Mouse (Mus musculus) MEL (cell line): ENCODE data around the gene Gm45208. TPM values are rescaled to one million over a fixed set of nuclear protein-coding genes. Genes with fewer than 3 reads are reported as not detected.

Source experiments
- DNase-seq: peaks from one replicate; pipeline ENCODE4 v3.0.0; 2011; ENCODE audit warnings: low read depth, low spot score
- H3K27ac ChIP-seq: 2 replicates; pipeline ENCODE4 v1.5.1; 2012; ENCODE audit warnings: low read depth, mild to moderate bottlenecking, control low read depth, low read length, moderate library complexity; ENCODE audit not compliant: control insufficient read depth
- H3K27me3 ChIP-seq, 2 experiments: fragments of 150-350 bp in 1 of 2; sonication (generic) in 1 of 2; 2 replicates each; pipeline ENCODE4 v1.6.1; 2012; ENCODE audit warnings: low read length in 2 of 2, mild to moderate bottlenecking in 2 of 2, improper control_type of control experiment in 1 of 2, moderate library complexity in 1 of 2; ENCODE audit not compliant: insufficient read depth in 2 of 2, control insufficient read depth in 1 of 2
- H3K36me3 ChIP-seq, 2 experiments: 2 replicates each; pipeline ENCODE4 v1.6.1; 2012 to 2014; ENCODE audit warnings: low read length in 2 of 2, improper control_type of control experiment in 1 of 2, inconsistent platforms in 1 of 2, mild to moderate bottlenecking in 1 of 2; ENCODE audit not compliant: insufficient read depth in 2 of 2, control insufficient read depth in 1 of 2
- H3K4me1 ChIP-seq, 2 experiments: fragments of 150-350 bp in 1 of 2; sonication (generic) in 1 of 2; 2 replicates each; pipeline ENCODE4 v1.6.1; 2012; ENCODE audit warnings: low read length in 2 of 2, improper control_type of control experiment in 1 of 2, mild to moderate bottlenecking in 1 of 2; ENCODE audit not compliant: insufficient read depth in 2 of 2, control insufficient read depth in 1 of 2
- H3K4me3 ChIP-seq, 2 experiments: fragments of 150-350 bp in 1 of 2; sonication (generic) in 1 of 2; 2 replicates each; pipeline ENCODE4 v1.5.1; 2012; ENCODE audit warnings: low read depth in 2 of 2, low read length in 2 of 2, mild to moderate bottlenecking in 2 of 2, moderate library complexity in 2 of 2, control low read depth in 1 of 2, improper control_type of control experiment in 1 of 2; ENCODE audit not compliant: control insufficient read depth in 1 of 2, insufficient read depth in 1 of 2
- H3K79me2 ChIP-seq: 2 replicates; pipeline ENCODE4 v1.6.1; 2012; ENCODE audit warnings: mild to moderate bottlenecking, low read length, moderate library complexity; ENCODE audit not compliant: control insufficient read depth, poor library complexity, insufficient read depth
- H3K9ac ChIP-seq: 2 replicates; pipeline ENCODE4 v1.6.1; 2012; ENCODE audit warnings: low read depth, mild to moderate bottlenecking, control low read depth, low read length, moderate library complexity; ENCODE audit not compliant: control insufficient read depth, poor library complexity, severe bottlenecking
- H3K9me3 ChIP-seq: fragments of 150-350 bp; sonication (generic); replicated peaks from 2 replicates; pipeline ENCODE4 v1.6.1; 2012; ENCODE audit warnings: mild to moderate bottlenecking, low read length, improper control_type of control experiment, moderate library complexity; ENCODE audit not compliant: insufficient read depth
- BHLHE40 ChIP-seq: IDR thresholded peaks from 2 replicates; pipeline ENCODE4 v1.6.1; 2012; ENCODE audit warnings: low read depth, mild to moderate bottlenecking, inconsistent platforms, low read length, improper control_type of control experiment, borderline replicate concordance
- CHD1 ChIP-seq: IDR thresholded peaks from 2 replicates; pipeline ENCODE4 v1.6.1; 2012; ENCODE audit warnings: low read depth, mild to moderate bottlenecking, inconsistent platforms, low read length, improper control_type of control experiment
- CHD2 ChIP-seq: IDR thresholded peaks from 2 replicates; pipeline ENCODE4 v1.6.1; 2011; ENCODE audit warnings: low read length, improper control_type of control experiment
- CTCF ChIP-seq, 3 experiments: IDR thresholded peaks in 2 of 3; conservative IDR thresholded peaks in 1 of 3; 2 replicates each; pipeline ENCODE4 v1.5.1; 2011 to 2012; ENCODE audit warnings: low read length in 3 of 3, low read depth in 2 of 3, mild to moderate bottlenecking in 2 of 3, improper control_type of control experiment in 1 of 3, inconsistent platforms in 1 of 3, mixed read lengths in 1 of 3, moderate library complexity in 1 of 3; ENCODE audit not compliant: control insufficient read depth in 1 of 3, insufficient read depth in 1 of 3, poor library complexity in 1 of 3, severe bottlenecking in 1 of 3
- E2F4 ChIP-seq: IDR thresholded peaks from 2 replicates; pipeline ENCODE4 v1.6.1; 2011; ENCODE audit warnings: low read depth, low read length, improper control_type of control experiment, borderline replicate concordance
- ELF1 ChIP-seq: IDR thresholded peaks from 2 replicates; pipeline ENCODE4 v1.6.1; 2014; ENCODE audit warnings: low read depth, mild to moderate bottlenecking, inconsistent platforms, low read length, improper control_type of control experiment, moderate library complexity
- EP300 ChIP-seq, 2 experiments: IDR thresholded peaks; 2 replicates each; pipeline ENCODE4 v1.6.1; 2011; ENCODE audit warnings: improper control_type of control experiment in 2 of 2, low read length in 2 of 2, low read depth in 1 of 2, mild to moderate bottlenecking in 1 of 2
- GABPA ChIP-seq: IDR thresholded peaks from 2 replicates; pipeline ENCODE4 v1.6.1; 2012; ENCODE audit warnings: low read depth, mild to moderate bottlenecking, inconsistent platforms, low read length, improper control_type of control experiment, moderate library complexity
- GATA1 ChIP-seq: IDR thresholded peaks from 2 replicates; pipeline ENCODE4 v1.6.1; 2011; ENCODE audit warnings: low read depth, low read length, improper control_type of control experiment
- HCFC1 ChIP-seq: IDR thresholded peaks from 2 replicates; pipeline ENCODE4 v1.6.1; 2012; ENCODE audit warnings: low read depth, mild to moderate bottlenecking, inconsistent platforms, low read length, improper control_type of control experiment, moderate library complexity
- KAT2A ChIP-seq: conservative IDR thresholded peaks from 2 replicates; pipeline ENCODE4 v1.6.1; 2012; ENCODE audit warnings: low read depth, low read length, improper control_type of control experiment, inconsistent platforms
- MEF2A ChIP-seq: IDR thresholded peaks from 2 replicates; pipeline ENCODE4 v1.6.1; 2014; ENCODE audit warnings: low read depth, mild to moderate bottlenecking, inconsistent platforms, low read length, improper control_type of control experiment; ENCODE audit not compliant: poor library complexity, insufficient replicate concordance, severe bottlenecking; ENCODE audit errors: extremely low read depth
- MYB ChIP-seq: IDR thresholded peaks from 2 replicates; pipeline ENCODE4 v1.6.1; 2011; ENCODE audit warnings: mild to moderate bottlenecking, low read depth, low read length, improper control_type of control experiment
- NELFE ChIP-seq: IDR thresholded peaks from 2 replicates; pipeline ENCODE4 v1.6.1; 2011; ENCODE audit warnings: low read depth, low read length, improper control_type of control experiment
- NRF1 ChIP-seq: IDR thresholded peaks from 2 replicates; pipeline ENCODE4 v1.6.1; 2014; ENCODE audit warnings: low read depth, mild to moderate bottlenecking, inconsistent platforms, low read length, improper control_type of control experiment, moderate library complexity; ENCODE audit not compliant: poor library complexity, insufficient read depth, severe bottlenecking
- POLR2AphosphoS5 ChIP-seq: IDR thresholded peaks from 2 replicates; pipeline ENCODE4 v1.6.1; 2012; ENCODE audit warnings: low read depth, borderline replicate concordance, mild to moderate bottlenecking, inconsistent platforms, low read length, moderate library complexity, mixed read lengths
- RAD21 ChIP-seq: IDR thresholded peaks from 2 replicates; pipeline ENCODE4 v1.6.1; 2011; ENCODE audit warnings: mild to moderate bottlenecking, low read depth, low read length, improper control_type of control experiment
- SIN3A ChIP-seq: IDR thresholded peaks from 2 replicates; pipeline ENCODE4 v1.6.1; 2012; ENCODE audit warnings: low read length, improper control_type of control experiment, inconsistent platforms
- TAL1 ChIP-seq: IDR thresholded peaks from 2 replicates; pipeline ENCODE4 v1.6.1; 2012; ENCODE audit warnings: mild to moderate bottlenecking, inconsistent platforms, low read length, moderate library complexity, mixed read lengths
- TCF12 ChIP-seq: IDR thresholded peaks from 2 replicates; pipeline ENCODE4 v1.6.1; 2014; ENCODE audit warnings: low read depth, mild to moderate bottlenecking, inconsistent platforms, low read length, improper control_type of control experiment, moderate library complexity
- USF1 ChIP-seq: IDR thresholded peaks from 2 replicates; pipeline ENCODE4 v1.6.1; 2014; ENCODE audit warnings: low read depth, mild to moderate bottlenecking, inconsistent platforms, low read length, improper control_type of control experiment, moderate library complexity
- USF2 ChIP-seq, 2 experiments: IDR thresholded peaks; 2 replicates each; pipeline ENCODE4 v1.6.1; 2011 to 2012; ENCODE audit warnings: improper control_type of control experiment in 2 of 2, low read length in 2 of 2, borderline replicate concordance in 1 of 2, inconsistent platforms in 1 of 2, low read depth in 1 of 2, mild to moderate bottlenecking in 1 of 2; ENCODE audit not compliant: insufficient read depth in 1 of 2
- ZKSCAN1 ChIP-seq: IDR thresholded peaks from 2 replicates; pipeline ENCODE4 v1.6.1; 2012; ENCODE audit warnings: low read depth, mild to moderate bottlenecking, inconsistent platforms, low read length, improper control_type of control experiment, moderate library complexity
- ZMIZ1 ChIP-seq: IDR thresholded peaks from 2 replicates; pipeline ENCODE4 v1.6.1; 2012; ENCODE audit warnings: low read depth, mild to moderate bottlenecking, inconsistent platforms, low read length, improper control_type of control experiment, moderate library complexity
- ZNF384 ChIP-seq: IDR thresholded peaks from 2 replicates; pipeline ENCODE4 v1.6.1; 2012; ENCODE audit warnings: low read depth, mild to moderate bottlenecking, inconsistent platforms, low read length, improper control_type of control experiment
- polyA plus RNA-seq, 2 experiments: library from polyadenylated mRNA; stranded (reverse) in 1 of 2; unstranded in 1 of 2; fragments of >175 nt in 1 of 2; fragments of >200 nt in 1 of 2; gene quantifications; 2 replicates each; pipeline versions ENCODE4 v1.2.1 to v1.2.4; 2012; ENCODE audit warnings: low replicate concordance in 2 of 2, low read depth in 1 of 2; ENCODE audit not compliant: insufficient read length in 2 of 2, insufficient read depth in 1 of 2, missing spikeins in 1 of 2
- total RNA-seq: library from RNA; depleted of rRNA; stranded (reverse); fragments of 300-350 nt; gene quantifications from 2 replicates; pipeline ENCODE4 v1.2.3, GENCODE M21; 2012

Gm45208 gene
- total and polyA plus RNA-seq, 3 experiments = 11.0 TPM; not detected in 2

DNA sequence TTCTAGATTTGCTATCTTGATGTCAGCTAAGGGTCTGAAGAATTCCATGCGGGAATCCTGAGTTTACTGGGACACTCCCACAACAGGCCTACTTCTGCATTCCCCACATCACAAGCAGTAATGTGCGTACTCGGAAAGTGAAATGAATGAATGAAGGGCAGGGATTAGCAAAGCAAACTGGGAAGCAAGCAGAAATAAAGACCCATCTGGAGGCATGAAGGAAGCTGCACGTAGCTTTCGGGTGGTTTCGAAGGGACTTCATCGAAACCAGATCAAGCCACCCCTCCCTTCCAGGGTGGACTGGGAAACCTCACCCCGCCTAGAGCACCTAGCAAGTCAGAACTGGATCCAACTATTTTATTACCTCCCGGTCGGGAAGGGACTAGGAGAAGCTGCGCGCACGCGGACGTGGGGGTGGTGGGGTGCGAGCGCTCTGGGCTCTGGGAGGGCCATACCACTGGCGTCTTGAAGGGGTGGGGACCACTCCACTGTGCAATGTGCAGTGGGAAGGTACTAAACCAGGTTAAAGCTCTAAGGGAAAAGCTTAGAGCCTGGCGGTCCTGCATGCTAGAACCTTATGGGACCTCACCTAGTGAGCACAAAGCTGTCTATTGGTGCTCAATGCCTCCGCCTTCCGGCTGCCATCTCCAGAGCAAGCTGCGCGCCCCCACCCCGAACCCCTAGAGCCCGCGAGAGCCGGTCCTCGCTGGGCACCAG lies 47.6 kb upstream of the Gm45208 start (continued):
- TF ChIP-seq NRF1 = no peak; the same call in 1 of the 2 replicates
- 0 out of 2 replicates have a peak, but pooled peaks have one; percentile 89 for TF ChIP-seq CHD1
- TF ChIP-seq SIN3A = peak; percentile 7; the same call in 1 of the 2 replicates

DNA sequence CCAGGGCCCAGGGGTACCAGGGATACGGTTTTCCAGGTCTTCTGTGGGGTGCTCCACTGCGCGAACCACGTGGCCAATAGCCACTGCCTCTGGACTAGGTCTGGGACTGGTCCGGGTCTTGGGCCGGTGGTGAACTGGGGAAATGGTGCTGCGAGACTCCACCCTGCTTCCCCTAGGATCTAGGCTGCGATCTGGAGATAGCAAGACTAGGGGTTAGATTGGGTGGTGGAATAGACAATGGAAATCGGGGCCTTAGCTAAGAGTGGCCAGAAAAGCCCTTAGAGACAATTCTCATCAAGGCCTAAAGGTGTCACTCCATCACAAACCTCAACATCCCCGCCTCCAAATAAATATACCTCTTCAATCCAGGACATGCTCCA lies 47.1 kb upstream of the Gm45208 start:
- Histone ChIP-seq H3K9me3 (no peaks in the 10 kb centered on the region), H3K79me2 (peaks cover 4% of the 10 kb centered on the region; the same call in 1 of the 2 replicates)
- TF ChIP-seq ELF1 (no peak), USF2 (IDR thresholded peaks at IDR 0.05; ENCODE audit: borderline replicate concordance in 1 of 2, insufficient read depth in 1 of 2, low read depth in 1 of 2, low read length in 2 of 2) (no peak), SIN3A (no peak), RAD21 (peak; percentile 13), POLR2AphosphoS5 (no peak), KAT2A (no peak), GATA1 (0 out of 2 replicates have a peak, but pooled peaks have one; percentile 22), CHD2 (no peak), CTCF (IDR thresholded peaks at IDR 0.05 in 2 of 3, conservative IDR thresholded peaks at IDR 0.05 in 1 of 3; ENCODE audit: control insufficient read depth in 1 of 3, insufficient read depth in 1 of 3, low read depth in 2 of 3, low read length in 3 of 3, poor library complexity in 1 of 3, severe bottlenecking in 1 of 3) (peak in 1 of 3 experiments; percentile 31; a peak in 4 of 6 replicates), NELFE (no peak), MEF2A (no peak), ZKSCAN1 (no peak), EP300 (IDR thresholded peaks at IDR 0.05; ENCODE audit: low read depth in 1 of 2, low read length in 2 of 2) (no peak), ZNF384 (no peak), USF1 (peak; percentile 57; the same call in 1 of the 2 replicates), ZMIZ1 (no peak), TAL1 (no peak), GABPA (no peak), BHLHE40 (no peak), HCFC1 (no peak), TCF12 (no peak), MYB (no peak), E2F4 (no peak)
- TF ChIP-seq, all 39 proteins: peak for 4
- H3K36me3 ChIP-seq = peaks cover 0 to 22% of the 10 kb centered on the region in 2 experiments; a peak in 2 of 4 replicates
- peak; percentile 72 for DNase-seq
- peak overlapping the region; percentile 82 for H3K9ac ChIP-seq
- H3K4me1 ChIP-seq = peaks cover 9 to 27% of the 10 kb centered on the region in 2 experiments
- peak overlapping the region; percentile 95 for H3K27ac ChIP-seq
- H3K27me3 ChIP-seq = no peaks in the 10 kb centered on the region
- peak overlapping the region; percentile 67 to 81 for H3K4me3 ChIP-seq
